Mouse (Mus musculus): ENCODE results near the gene Rsl1d1.

GRCm38 (mm10) chr16:11201740-11202394, 1.3 kb downstream of the Rsl1d1 start:
- TF ChIP-seq EP300 (IDR thresholded peaks at IDR 0.05), result no peak
- TF ChIP-seq CTCF (IDR thresholded peaks at IDR 0.05), result peak; percentile 33; the same call in 1 of the 2 replicates

Data from lung, postnatal 0 days (tissue).